Mouse (Mus musculus) T-helper 17 cell (primary cell): ENCODE measurements around the gene Cbfb.
"Not testable (repeated sequence)": the region's sequence is repeated elsewhere in the genome, so short reads cannot be mapped to it uniquely, and the experiment has no call there.

Experiments used
- in situ Hi-C, 2 experiments: fragments of 300-600 bp; cut with MboI, MseI; formaldehyde crosslinking; loops; 1 replicate in 1 of 2; 2 replicates in 1 of 2; pipeline ENCODE4 v1.15.1; 2025; ENCODE audit warnings: high pct_unique_total_duplicates in 2 of 2

Gene Cbfb

GRCm38 (mm10) chr8:105170381-105171115, at the start of gene Cbfb:
TSS of gene Cbfb (plus strand) at chr8:105170674.
- in situ Hi-C loops, result no loop called here

GRCm38 (mm10) chr8:105129864-105130263, 40.6 kb upstream of the Cbfb start:
- in situ Hi-C loops, result loop anchor here in 1 of 2 experiments (5.0 to 10.0 kb wide), 2 partner anchors 82 to 125 kb away; partner anchors contain the start of gene B3gnt9

GRCm38 (mm10) chr8:105131509-105131908, 39.0 kb upstream of the Cbfb start, which contains the start of gene Ces4a:
TSS of gene Ces4a (plus strand) at chr8:105131800.
- in situ Hi-C loops, result no loop called here

GRCm38 (mm10) chr8:105138423-105138822, 32.1 kb upstream of the Cbfb start:
- in situ Hi-C loops, result no loop called here

GRCm38 (mm10) chr8:105142395-105142794, 28.1 kb upstream of the Cbfb start:
- in situ Hi-C loops, result loop anchor here in 1 of 2 experiments (10.0 kb wide), 1 partner anchor 72 kb away; no protein-coding TSS in a partner anchor

- in situ Hi-C loops, result no loop called here
Observed at GRCm38 (mm10) chr8:105151654-105152053, 18.8 kb upstream of the Cbfb start.

- in situ Hi-C loops, result no loop called here
Observed at GRCm38 (mm10) chr8:105152623-105153398, 17.7 kb upstream of the Cbfb start.

- in situ Hi-C loops, result no loop called here
Observed at GRCm38 (mm10) chr8:105154316-105154715, 16.2 kb upstream of the Cbfb start.

- in situ Hi-C loops, result no loop called here
Observed at GRCm38 (mm10) chr8:105155091-105155745, 15.3 kb upstream of the Cbfb start.

- in situ Hi-C loops, result no loop called here
Observed at GRCm38 (mm10) chr8:105157555-105157954, 12.9 kb upstream of the Cbfb start.

- in situ Hi-C loops, result no loop called here
Observed at GRCm38 (mm10) chr8:105158084-105158483, 12.4 kb upstream of the Cbfb start.

- in situ Hi-C loops, result no loop called here
Observed at GRCm38 (mm10) chr8:105161121-105161652, 9.3 kb upstream of the Cbfb start.

GRCm38 (mm10) chr8:105164272-105164902, 6.1 kb upstream of the Cbfb start:
- in situ Hi-C loops, result no loop called here

- in situ Hi-C loops, result loop anchor here in 1 of 2 experiments (5.0 kb wide), 1 partner anchor 1893 kb away; no protein-coding TSS in a partner anchor
Observed at GRCm38 (mm10) chr8:105165191-105165590, 5.3 kb upstream of the Cbfb start.

GRCm38 (mm10) chr8:105167116-105167515, 3.4 kb upstream of the Cbfb start:
- in situ Hi-C loops, result loop anchor here in 1 of 2 experiments (5.0 kb wide), 1 partner anchor 1895 kb away; no protein-coding TSS in a partner anchor

GRCm38 (mm10) chr8:105169582-105169981, 892 bp upstream of the Cbfb start:
- in situ Hi-C loops, result loop anchor here in 1 of 2 experiments (5.0 kb wide), 1 partner anchor 1897 kb away; no protein-coding TSS in a partner anchor

GRCm38 (mm10) chr8:105170041-105170380, 463 bp upstream of the Cbfb start:
- in situ Hi-C loops, result no loop called here

- in situ Hi-C loops, result no loop called here
Observed at GRCm38 (mm10) chr8:105171116-105172002, 885 bp downstream of the Cbfb start.

- in situ Hi-C loops, result no loop called here
Observed at GRCm38 (mm10) chr8:105172003-105172362, 1.5 kb downstream of the Cbfb start.

GRCm38 (mm10) chr8:105175287-105175686, 4.8 kb downstream of the Cbfb start:
- in situ Hi-C loops, result not testable (repeated sequence)
